Comparison of ENCODE assay signal across 25 mouse cellular contexts in genomic region chr15:74318422-74318841, GRCm38 (mm10).
DNase-seq lines count a peak whose midpoint lies in the region; ATAC-seq lines count a peak whose summit lies in the region.
"Had no signal": no experiment of that assay in that cellular context is flagged by ENCODE, and none has a peak within 500 bp of the region (broad histone marks: within the 10 kb centered on the region; RNA-seq: fewer than 3 reads in every experiment).

No protein-coding gene starts in this region.

- H3K36me3 ChIP-seq in forebrain, embryonic 10.5 days (replicated peaks) = no peaks in the 10 kb centered on the region
- no peaks in the 10 kb centered on the region for H3K36me3 ChIP-seq in forebrain, embryonic 11.5 days (ENCODE audit: control insufficient read depth, insufficient read depth, low read length)
- H3K36me3 ChIP-seq in midbrain, embryonic 11.5 days (ENCODE audit: control insufficient read depth, insufficient read depth, low read length) = no peaks in the 10 kb centered on the region
- H3K36me3 ChIP-seq: embryonic facial prominence, embryonic 13.5 days; G1E; limb, embryonic 13.5 days; liver, embryonic 13.5 days; neural tube, embryonic 13.5 days had no signal

- no peak for DNase-seq in forebrain, embryonic 10.5 days (ENCODE audit: extremely low spot score, low spot score)
- no peak for DNase-seq in forebrain, embryonic 11.5 days (ENCODE audit: low spot score)
- DNase-seq in retina, postnatal 1 day = peak; percentile 84
- DNase-seq in retina, embryonic 14.5 days (ENCODE audit: low spot score) = no peak
- DNase-seq in midbrain, embryonic 11.5 days (ENCODE audit: low spot score, missing footprints) = peak; percentile 86
- peak; percentile 53 for DNase-seq in retina, postnatal 7 days (ENCODE audit: low read depth, low spot score)
- DNase-seq in lung, postnatal 36 days = no peak
- DNase-seq: adrenal gland, postnatal 36 days; cerebellum, adult 11 months; gastrocnemius, postnatal 10 days; kidney, adult 8-10 months; kidney, postnatal 10 days; liver, embryonic 13.5 days; lung, adult 2 months had no signal

- H3K27ac ChIP-seq in forebrain, embryonic 10.5 days = peak overlapping the region; percentile 20; the same call in 1 of the 2 replicates
- no peak overlapping the region for H3K27ac ChIP-seq in forebrain, embryonic 11.5 days (ENCODE audit: low read depth, low read length)
- peak overlapping the region; percentile 59; the same call in 1 of the 2 replicates for H3K27ac ChIP-seq in midbrain, embryonic 11.5 days (ENCODE audit: low read depth, low read length)
- H3K27ac ChIP-seq: embryonic facial prominence, embryonic 13.5 days; limb, embryonic 13.5 days; liver, embryonic 13.5 days; neural tube, embryonic 13.5 days; stomach, postnatal 0 days had no signal

- WGBS in forebrain, embryonic 10.5 days = 19% methylated on average over 3 of the region's 3 CpGs
- WGBS in forebrain, embryonic 11.5 days = 24% methylated on average over 3 of the region's 3 CpGs
- 17% methylated on average over 3 of the region's 3 CpGs for WGBS in midbrain, embryonic 11.5 days

- H3K4me2 ChIP-seq in forebrain, embryonic 11.5 days (ENCODE audit: low read depth, low read length, severe bottlenecking) = no peak overlapping the region
- no peak overlapping the region for H3K4me2 ChIP-seq in midbrain, embryonic 11.5 days
- H3K4me2 ChIP-seq: embryonic facial prominence, embryonic 13.5 days; heart, embryonic 11.5 days; limb, embryonic 13.5 days; liver, embryonic 13.5 days; neural tube, embryonic 13.5 days had no signal

- ATAC-seq in forebrain, embryonic 11.5 days (replicated peaks; ENCODE audit: low FRiP score) = no peak
- ATAC-seq in midbrain, embryonic 11.5 days (ENCODE audit: low FRiP score) = peak; percentile 63
- ATAC-seq in monocyte, adult 5-6 weeks (replicated peaks; ENCODE audit: insufficient number of reproducible peaks, low FRiP score, low TSS enrichment, poor library complexity, severe bottlenecking) = no peak
- ATAC-seq: Patski had no signal

- no peaks in the 10 kb centered on the region for H3K9me3 ChIP-seq in forebrain, embryonic 10.5 days
- no peaks in the 10 kb centered on the region for H3K9me3 ChIP-seq in forebrain, embryonic 11.5 days (ENCODE audit: control insufficient read depth, low read length)
- H3K9me3 ChIP-seq in midbrain, embryonic 11.5 days (ENCODE audit: control insufficient read depth, low read length) = no peaks in the 10 kb centered on the region
- H3K9me3 ChIP-seq: embryonic facial prominence, embryonic 13.5 days; limb, embryonic 13.5 days; liver, embryonic 13.5 days; megakaryocyte, embryonic 14.5 days; neural tube, embryonic 13.5 days had no signal

- H3K27me3 ChIP-seq in forebrain, embryonic 10.5 days (ENCODE audit: poor library complexity, severe bottlenecking) = no peaks in the 10 kb centered on the region
- no peaks in the 10 kb centered on the region for H3K27me3 ChIP-seq in forebrain, embryonic 11.5 days (ENCODE audit: control insufficient read depth, insufficient read depth, low read length)
- H3K27me3 ChIP-seq in midbrain, embryonic 11.5 days (ENCODE audit: control insufficient read depth, insufficient read depth, low read length) = no peaks in the 10 kb centered on the region
- H3K27me3 ChIP-seq: CH12.LX; embryonic facial prominence, embryonic 13.5 days; limb, embryonic 13.5 days; liver, embryonic 13.5 days; neural tube, embryonic 13.5 days; Patski had no signal

- H3K4me3 ChIP-seq in forebrain, embryonic 10.5 days = no peak overlapping the region
- no peak overlapping the region for H3K4me3 ChIP-seq in forebrain, embryonic 11.5 days (ENCODE audit: low read depth, low read length)
- no peak overlapping the region for H3K4me3 ChIP-seq in midbrain, embryonic 11.5 days (ENCODE audit: low read depth, low read length)
- H3K4me3 ChIP-seq: embryonic facial prominence, embryonic 13.5 days; limb, embryonic 13.5 days; liver, embryonic 13.5 days; myocyte; neural tube, embryonic 13.5 days had no signal

- H3K4me1 ChIP-seq in forebrain, embryonic 10.5 days = peaks cover 15% of the 10 kb centered on the region
- 0 out of 2 replicates have a peak, but pooled peaks cover 2% of the 10 kb centered on the region for H3K4me1 ChIP-seq in forebrain, embryonic 11.5 days (replicated peaks; ENCODE audit: control insufficient read depth, insufficient read depth, low read length)
- peaks cover 9% of the 10 kb centered on the region for H3K4me1 ChIP-seq in midbrain, embryonic 11.5 days (ENCODE audit: control insufficient read depth, insufficient read depth, low read length)
- H3K4me1 ChIP-seq: limb, embryonic 13.5 days; liver, embryonic 13.5 days; megakaryocyte, embryonic 14.5 days had no signal

- no peak overlapping the region for H3K9ac ChIP-seq in forebrain, embryonic 11.5 days (ENCODE audit: low read length)
- no peak overlapping the region for H3K9ac ChIP-seq in midbrain, embryonic 11.5 days (ENCODE audit: low read length)
- H3K9ac ChIP-seq: embryonic facial prominence, embryonic 13.5 days; limb, embryonic 13.5 days; liver, embryonic 13.5 days; neural tube, embryonic 13.5 days had no signal

Comparison
In these comparisons a context has a peak if more than half of its experiments do, and no peak if none do; other contexts are left out.
1. DNase-seq: peak in retina, postnatal 1 day (single experiment), midbrain, embryonic 11.5 days (single experiment) and retina, postnatal 7 days (single experiment); none in forebrain, embryonic 10.5 days (single experiment), forebrain, embryonic 11.5 days (single experiment), retina, embryonic 14.5 days (single experiment) and lung, postnatal 36 days (single experiment).